Mouse (Mus musculus): ENCODE results near the gene Mogs. TPM values are rescaled to one million over a fixed set of nuclear protein-coding genes. Genes with fewer than 3 reads are reported as not detected.

Gene Mogs
- polyA plus RNA-seq, 1 experiment from 2014 or later, result 26.1 TPM

GRCm38 (mm10) chr6:83101688-83102556 lies 13.4 kb upstream of the Mogs start:
- H3K9ac ChIP-seq (replicated peaks), result peak overlapping the region; percentile 77
- H3K4me2 ChIP-seq, result peak overlapping the region; percentile 90
- peak overlapping the region; percentile 69 for H3K4me3 ChIP-seq (replicated peaks)
- H3K4me1 ChIP-seq, result peaks cover 22% of the 10 kb centered on the region
- peaks cover 16% of the 10 kb centered on the region for H3K36me3 ChIP-seq
- H3K27me3 ChIP-seq (replicated peaks), result no peaks in the 10 kb centered on the region
- ATAC-seq (ENCODE audit: low FRiP score), result peak; percentile 82
- under 1% methylated on average over 74 of the region's 74 CpGs for WGBS
- H3K27ac ChIP-seq (replicated peaks), result peak overlapping the region; percentile 87
- no peaks in the 10 kb centered on the region for H3K9me3 ChIP-seq (replicated peaks)

GRCm38 (mm10) chr6:83103130-83103650 lies 12.1 kb upstream of the Mogs start:
- Histone ChIP-seq H3K4me2 (peak overlapping the region; percentile 90), H3K27me3 (replicated peaks) (no peaks in the 10 kb centered on the region), H3K9me3 (replicated peaks) (no peaks in the 10 kb centered on the region), H3K36me3 (peaks cover 22% of the 10 kb centered on the region), H3K4me3 (replicated peaks) (peak overlapping the region; percentile 69), H3K9ac (replicated peaks) (peak overlapping the region; percentile 77), H3K27ac (replicated peaks) (no peak overlapping the region), H3K4me1 (peaks cover 31% of the 10 kb centered on the region)
- 53% methylated on average over 11 of the region's 11 CpGs for WGBS
- ATAC-seq (ENCODE audit: low FRiP score), result no peak

GRCm38 (mm10) chr6:83104158-83104557 lies 11.1 kb upstream of the Mogs start:
- Histone ChIP-seq H3K4me1 (peaks cover 37% of the 10 kb centered on the region), H3K9me3 (replicated peaks) (no peaks in the 10 kb centered on the region), H3K27me3 (replicated peaks) (no peaks in the 10 kb centered on the region), H3K4me2 (no peak overlapping the region), H3K4me3 (replicated peaks) (no peak overlapping the region), H3K9ac (replicated peaks) (no peak overlapping the region), H3K36me3 (peaks cover 22% of the 10 kb centered on the region), H3K27ac (replicated peaks) (no peak overlapping the region)
- no peak for ATAC-seq (ENCODE audit: low FRiP score)
- 62% methylated on average over 4 of the region's 4 CpGs for WGBS

DNA sequence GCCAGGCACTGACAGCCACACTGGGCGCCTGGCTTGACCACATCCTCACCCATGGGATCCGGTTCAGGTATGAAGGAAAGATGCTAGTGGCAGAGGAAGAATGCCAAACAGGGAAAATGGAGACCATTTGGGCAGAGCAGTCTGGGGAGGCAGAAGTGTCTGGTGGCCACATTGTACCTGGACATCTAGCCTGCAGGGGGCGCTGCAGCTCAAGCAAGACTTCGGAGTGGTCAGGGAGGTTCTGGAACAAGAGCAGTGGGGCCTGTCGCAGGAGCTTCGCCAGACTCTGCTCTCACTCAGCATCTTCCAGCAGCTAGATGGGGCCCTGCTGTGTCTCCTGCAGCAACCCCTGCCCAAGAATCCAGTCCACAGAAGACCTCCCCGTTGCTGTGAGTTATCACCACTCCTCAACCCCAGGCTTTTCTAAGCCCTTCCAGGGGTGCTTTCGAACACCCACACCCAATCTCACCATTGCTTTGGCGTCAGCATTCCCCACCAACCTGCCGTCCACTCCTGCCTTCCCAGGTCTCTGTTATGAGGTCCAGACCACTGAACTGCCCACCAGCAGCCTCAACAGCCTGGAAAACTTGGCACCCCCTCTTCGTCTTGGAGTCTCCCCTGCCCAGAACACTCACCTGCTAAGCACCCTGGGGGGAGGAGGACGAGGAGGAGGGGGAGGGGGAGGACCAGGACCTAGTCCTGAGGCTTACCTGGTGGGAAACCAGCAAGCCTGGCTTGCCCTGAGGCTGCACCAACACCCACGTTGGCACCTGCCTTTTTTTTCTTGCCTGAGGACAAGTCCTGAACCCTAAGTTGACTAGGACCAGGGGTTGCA lies 7.5 kb upstream of the Mogs start:
- Histone ChIP-seq H3K27me3 (replicated peaks) (no peaks in the 10 kb centered on the region), H3K4me1 (peaks cover 34% of the 10 kb centered on the region), H3K9me3 (replicated peaks) (no peaks in the 10 kb centered on the region), H3K27ac (replicated peaks) (peak overlapping the region; percentile 86), H3K4me2 (peak overlapping the region; percentile 85), H3K9ac (replicated peaks) (peak overlapping the region; percentile 81), H3K36me3 (peaks cover 27% of the 10 kb centered on the region), H3K4me3 (replicated peaks) (peak overlapping the region; percentile 72; the same call in 1 of the 2 replicates)
- ATAC-seq (ENCODE audit: low FRiP score), result no peak
- 41% methylated on average over 13 of the region's 13 CpGs for WGBS

DNA sequence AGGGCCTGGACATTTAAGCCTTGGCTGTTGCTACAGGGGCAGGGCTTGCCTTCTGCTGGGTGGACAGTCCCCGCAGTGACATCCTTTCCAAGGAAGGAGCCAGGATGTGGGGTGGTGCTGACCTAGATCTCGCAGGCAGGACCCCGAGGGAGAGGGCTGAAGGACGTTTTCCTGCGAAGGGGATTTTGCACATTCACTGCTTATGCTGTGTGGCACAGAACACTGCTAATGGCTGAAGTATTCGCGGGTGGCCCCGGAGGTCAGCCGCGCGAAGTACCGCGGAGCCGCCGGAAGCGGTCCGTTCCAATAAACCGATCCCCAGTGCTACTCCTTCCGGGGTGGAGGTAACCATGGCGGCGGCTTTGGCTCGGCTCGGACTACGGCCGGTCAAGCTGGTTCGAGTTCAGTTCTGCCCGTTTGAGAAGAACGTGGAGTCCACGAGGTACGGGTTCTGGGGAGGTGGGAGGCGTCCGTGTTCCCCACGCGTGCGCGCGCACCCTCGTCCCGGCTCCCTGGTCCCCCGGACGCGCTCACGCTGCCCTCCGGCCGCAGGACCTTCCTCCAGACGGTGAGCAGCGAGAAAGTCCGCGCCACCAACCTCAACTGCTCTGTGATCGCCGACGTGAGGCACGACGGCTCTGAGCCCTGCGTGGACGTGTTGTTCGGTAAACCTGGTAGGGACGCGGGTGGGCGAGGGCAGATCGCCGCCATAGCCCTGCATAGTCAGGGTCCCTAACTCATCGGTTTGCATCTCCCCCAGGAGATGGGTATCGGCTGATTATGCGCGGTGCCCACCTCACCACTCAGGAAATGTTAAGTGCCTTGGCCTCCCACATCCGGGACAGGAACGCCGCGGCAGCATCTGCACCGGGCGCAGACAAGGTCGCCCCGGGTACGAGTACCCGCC lies 6.3 kb upstream of the Mogs start, which contains the start of gene Mrpl53:
Gene Mrpl53 (plus strand): TSS at position 279 of the 907 bp plus-strand sequence.
- peaks cover 26% of the 10 kb centered on the region for H3K4me1 ChIP-seq
- no peaks in the 10 kb centered on the region for H3K27me3 ChIP-seq (replicated peaks)
- peak within 1 kb of the TSS; percentile 72 for H3K4me3 ChIP-seq (replicated peaks)
- peaks cover 27% of the 10 kb centered on the region for H3K36me3 ChIP-seq
- peak; percentile 91 for ATAC-seq (ENCODE audit: low FRiP score)
- H3K4me2 ChIP-seq, result peak within 1 kb of the TSS; percentile 85
- H3K9me3 ChIP-seq (replicated peaks), result no peaks in the 10 kb centered on the region
- WGBS, result under 1% methylated on average over 74 of the region's 76 CpGs
- peak within 1 kb of the TSS; percentile 81 for H3K9ac ChIP-seq (replicated peaks)
- H3K27ac ChIP-seq (replicated peaks), result peak within 1 kb of the TSS; percentile 86

DNA sequence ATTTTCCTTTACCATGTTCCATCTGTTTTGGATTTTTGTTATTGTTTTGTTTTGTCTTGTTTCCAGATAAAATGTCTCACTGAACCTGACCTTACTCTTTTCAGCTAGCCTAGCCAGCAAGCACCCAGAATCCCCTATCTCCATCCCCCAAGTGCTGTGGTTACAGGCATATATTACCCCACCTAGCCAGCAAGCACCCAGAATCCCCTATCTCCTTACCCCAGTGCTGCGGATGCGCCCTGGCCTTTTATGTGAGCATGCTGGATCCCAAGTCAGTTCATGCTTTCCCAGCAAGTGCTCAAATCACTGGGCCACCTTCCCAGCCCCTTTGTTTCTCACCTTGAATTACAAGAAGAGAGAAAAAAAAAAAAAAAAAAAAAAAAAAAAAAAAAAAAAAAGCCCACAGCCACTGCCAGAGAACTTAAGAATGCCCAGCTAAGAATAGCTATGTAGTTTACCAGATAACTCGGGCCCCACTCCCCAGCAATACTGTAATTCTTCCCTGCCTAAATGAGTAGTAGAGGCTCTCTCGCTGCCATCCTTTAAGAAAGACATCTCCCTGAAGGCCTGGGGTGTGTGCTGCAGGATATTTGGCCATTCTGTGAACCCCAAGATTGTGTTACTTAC lies 3.7 kb upstream of the Mogs start:
- H3K4me1 ChIP-seq, result peaks cover 42% of the 10 kb centered on the region
- H3K4me2 ChIP-seq, result no peak overlapping the region
- peaks cover 13% of the 10 kb centered on the region for H3K36me3 ChIP-seq
- no peak overlapping the region for H3K9ac ChIP-seq (replicated peaks)
- 90% methylated on average over 4 of the region's 4 CpGs for WGBS
- ATAC-seq (ENCODE audit: low FRiP score), result no peak
- H3K27me3 ChIP-seq (replicated peaks), result no peaks in the 10 kb centered on the region
- H3K4me3 ChIP-seq (replicated peaks), result no peak overlapping the region
- H3K9me3 ChIP-seq (replicated peaks), result no peaks in the 10 kb centered on the region
- no peak overlapping the region for H3K27ac ChIP-seq (replicated peaks)

GRCm38 (mm10) chr6:83115682-83116372 lies 531 bp downstream of the Mogs start:
- Histone ChIP-seq H3K27ac (replicated peaks) (peak overlapping the region; percentile 83), H3K4me2 (peak overlapping the region; percentile 92), H3K4me1 (peaks cover 52% of the 10 kb centered on the region), H3K9me3 (replicated peaks) (no peaks in the 10 kb centered on the region), H3K4me3 (replicated peaks) (peak overlapping the region; percentile 88), H3K9ac (replicated peaks) (peak overlapping the region; percentile 94), H3K27me3 (replicated peaks) (no peaks in the 10 kb centered on the region), H3K36me3 (peaks cover 35% of the 10 kb centered on the region)
- peak; percentile 56 for ATAC-seq (ENCODE audit: low FRiP score)
- WGBS, result 2% methylated on average over 30 of the region's 48 CpGs

- Histone ChIP-seq H3K27ac (replicated peaks) (peak overlapping the region; percentile 83; the same call in 1 of the 2 replicates), H3K27me3 (replicated peaks) (no peaks in the 10 kb centered on the region), H3K9me3 (replicated peaks) (no peaks in the 10 kb centered on the region), H3K4me3 (replicated peaks) (peak overlapping the region; percentile 88), H3K9ac (replicated peaks) (peak overlapping the region; percentile 94), H3K36me3 (peaks cover 30% of the 10 kb centered on the region), H3K4me2 (peak overlapping the region; percentile 92), H3K4me1 (peaks cover 52% of the 10 kb centered on the region)
- ATAC-seq (ENCODE audit: low FRiP score), result no peak
- WGBS, result 82% methylated on average over 11 of the region's 11 CpGs
Measured at GRCm38 (mm10) chr6:83116373-83117164, 1.3 kb downstream of the Mogs start.

GRCm38 (mm10) chr6:83117165-83117438 lies 1.8 kb downstream of the Mogs start:
- no peak overlapping the region for H3K27ac ChIP-seq (replicated peaks)
- no peaks in the 10 kb centered on the region for H3K27me3 ChIP-seq (replicated peaks)
- H3K36me3 ChIP-seq, result peaks cover 30% of the 10 kb centered on the region
- no peak for ATAC-seq (ENCODE audit: low FRiP score)
- peak overlapping the region; percentile 92; the same call in 1 of the 2 replicates for H3K4me2 ChIP-seq
- 93% methylated on average over 4 of the region's 4 CpGs for WGBS
- peaks cover 55% of the 10 kb centered on the region for H3K4me1 ChIP-seq
- no peaks in the 10 kb centered on the region for H3K9me3 ChIP-seq (replicated peaks)
- H3K9ac ChIP-seq (replicated peaks), result no peak overlapping the region
- H3K4me3 ChIP-seq (replicated peaks), result no peak overlapping the region
